Mouse (Mus musculus): Measurements from ENCODE around the gene Mctp2.

GRCm38 (mm10) chr7:72313908-72314307 lies 7.5 kb upstream of the Mctp2 start:
- TF ChIP-seq CTCF (IDR thresholded peaks at IDR 0.05; ENCODE audit: extremely low read depth, insufficient read length, insufficient replicate concordance, low read depth, low read length) = no peak
- no peak for TF ChIP-seq POLR2A (IDR thresholded peaks at IDR 0.05; ENCODE audit: low read depth, low read length)
